Mouse (Mus musculus) lung, postnatal 0 days (tissue): ENCODE measurements at regions not wholly inside any gene's neighbourhood (a gene's known extent, or its start where the extent isn't known, plus 50 kb on each side); places are given as distances from the start of the nearest gene placed in this dataset.

Source experiments
- CTCF ChIP-seq: IDR thresholded peaks from 2 replicates; pipeline ENCODE4 v1.5.1; 2016; ENCODE audit warnings: antibody characterized with exemption, mild to moderate bottlenecking
- EP300 ChIP-seq: IDR thresholded peaks from 2 replicates; pipeline ENCODE4 v1.6.1; 2016; ENCODE audit warnings: antibody characterized with exemption, mild to moderate bottlenecking, control low read depth

DNA sequence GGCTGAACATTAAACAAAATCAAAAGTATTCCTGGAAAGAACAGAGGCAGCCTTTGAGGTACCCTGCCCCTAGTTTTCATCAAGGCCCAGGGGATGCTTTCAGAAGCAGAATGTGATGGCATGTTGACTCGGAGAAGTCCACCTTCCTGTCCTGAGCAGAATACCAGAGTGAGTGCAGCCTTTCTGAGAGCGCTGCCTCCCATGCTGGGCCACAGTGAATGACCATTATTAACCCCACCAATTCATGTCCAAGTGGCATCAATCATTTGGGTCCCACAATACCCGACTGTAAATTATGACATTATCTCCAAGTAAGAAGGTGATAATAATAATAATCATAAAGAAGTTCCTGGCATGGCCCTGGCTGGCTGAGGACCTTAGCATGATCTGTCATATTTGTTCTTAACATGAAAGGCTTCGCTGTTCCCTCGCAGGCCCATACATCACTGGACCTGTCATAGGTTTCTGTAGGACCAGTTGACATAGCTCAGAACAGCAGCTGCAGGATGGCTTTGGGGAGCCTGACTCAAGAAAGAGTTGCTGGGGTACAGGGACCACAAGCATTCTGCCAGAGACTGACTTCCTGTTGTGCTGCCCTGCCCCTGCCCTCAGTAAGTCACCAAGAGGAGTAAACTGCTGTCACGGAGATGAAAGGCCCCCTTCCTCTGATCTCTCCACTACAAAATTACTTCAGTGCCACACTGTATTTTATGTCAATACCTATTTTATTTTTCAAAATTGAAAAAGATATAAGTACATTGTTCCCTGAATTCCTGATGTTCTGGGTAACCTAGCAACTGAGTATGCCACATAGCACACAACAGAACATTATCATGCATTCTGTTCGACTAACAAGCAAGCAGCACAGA lies 176.6 kb downstream of the Tmem161b start:
- TF ChIP-seq CTCF (no peak), EP300 (no peak)
